Mouse (Mus musculus) embryonic facial prominence, embryonic 12.5 days (tissue): Measurements from ENCODE around the gene Morf4l2. TPM values are rescaled to one million over a fixed set of nuclear protein-coding genes. Genes with fewer than 3 reads are reported as not detected.
"Not testable (repeated sequence)": the region's sequence is repeated elsewhere in the genome, so short reads cannot be mapped to it uniquely, and the experiment has no call there.

Experiments used
- ATAC-seq: fragments of 200-750 bp; cut with Nextera tagmentation; 2 replicates; pipeline ENCODE4 v1.8.0; 2017; ENCODE audit not compliant: insufficient number of reproducible peaks, insufficient read depth, low FRiP score, low TSS enrichment
- H3K27ac ChIP-seq: fragments of 300-500 bp; sonication (generic); 2 replicates; pipeline ENCODE4 v1.5.1; 2016; ENCODE audit warnings: mild to moderate bottlenecking
- H3K27me3 ChIP-seq: fragments of 300-500 bp; sonication (generic); 2 replicates; pipeline ENCODE4 v1.6.1; 2016; ENCODE audit warnings: mild to moderate bottlenecking, moderate library complexity
- H3K36me3 ChIP-seq: fragments of 300-500 bp; sonication (generic); 2 replicates; pipeline ENCODE4 v1.6.1; 2016; ENCODE audit warnings: mild to moderate bottlenecking
- H3K4me1 ChIP-seq: fragments of 300-500 bp; sonication (generic); 2 replicates; pipeline ENCODE4 v1.6.1; 2016
- H3K4me2 ChIP-seq: fragments of 300-500 bp; sonication (generic); replicated peaks from 2 replicates; pipeline ENCODE4 v1.6.1; 2016; ENCODE audit warnings: mild to moderate bottlenecking, moderate library complexity
- H3K4me3 ChIP-seq: fragments of 300-500 bp; sonication (generic); 2 replicates; pipeline ENCODE4 v1.5.1; 2016; ENCODE audit warnings: mild to moderate bottlenecking
- H3K9ac ChIP-seq: fragments of 300-500 bp; sonication (generic); 2 replicates; pipeline ENCODE4 v1.6.1; 2016; ENCODE audit warnings: mild to moderate bottlenecking, moderate library complexity
- H3K9me3 ChIP-seq: fragments of 300-500 bp; sonication (generic); 2 replicates; pipeline ENCODE4 v1.6.1; 2016; ENCODE audit warnings: mild to moderate bottlenecking, moderate library complexity
- WGBS: fragments of 180-500 bp; shearing (Covaris S2); methylation state at CpG from one replicate; pipeline ENCODE4 v1.1.7; 2016; 5-methylcytosine and 5-hydroxymethylcytosine counted together
- polyA plus RNA-seq: library from polyadenylated mRNA; unstranded; fragments of >200 nt; fragmentation: Nextera tagmentation; extraction: Ambion mirVana; gene quantifications from 2 replicates; pipeline ENCODE4 v1.2.1, GENCODE M21; 2016

Gene Morf4l2
- polyA plus RNA-seq, 1 experiment from 2014 or later = 635 TPM

DNA sequence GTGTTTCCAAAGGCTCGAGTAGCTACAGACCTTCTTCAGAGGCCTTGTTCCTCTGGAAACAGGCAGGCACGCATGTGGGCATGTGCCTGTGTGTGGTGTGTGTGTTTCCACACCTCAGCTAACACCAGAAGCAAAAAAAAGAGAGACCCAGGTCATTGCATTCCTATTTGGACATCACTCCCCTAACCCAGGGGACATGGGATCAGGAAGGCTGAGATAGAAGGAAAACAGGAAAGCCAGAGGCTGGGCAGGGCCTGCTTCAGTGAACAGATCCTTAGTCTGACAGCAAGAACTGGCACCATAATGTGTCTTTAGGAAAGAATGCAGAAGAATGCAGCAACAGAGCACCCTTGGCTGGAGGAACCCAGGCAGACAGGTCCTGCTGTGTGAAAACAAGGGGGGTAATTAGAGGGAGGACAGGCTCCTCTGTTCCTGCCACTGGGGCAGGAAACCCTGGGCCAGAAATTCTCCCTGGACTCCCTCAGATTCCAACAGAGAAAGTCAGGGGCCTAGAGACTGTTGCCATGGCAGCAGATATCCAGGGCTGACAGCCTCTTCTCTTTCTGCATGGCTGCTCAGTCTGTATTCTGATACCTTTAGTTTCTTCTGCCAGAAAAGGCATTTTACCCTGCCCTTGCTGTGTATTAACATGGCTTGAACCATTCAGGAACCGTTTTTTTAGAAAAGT is 51.7 kb downstream of the Morf4l2 start:
- not testable (repeated sequence) for H3K4me1 ChIP-seq, H3K9ac ChIP-seq, H3K27ac ChIP-seq, H3K36me3 ChIP-seq, H3K4me3 ChIP-seq, H3K4me2 ChIP-seq, H3K9me3 ChIP-seq, H3K27me3 ChIP-seq
- 39% methylated on average over 3 of the region's 3 CpGs for WGBS
- peak; percentile 64; the same call in 1 of the 2 replicates for ATAC-seq

Other genes starting within 250 kb of the Morf4l2 start
- gene Kir3dl1, start 225.7 kb downstream of the Morf4l2 start, polyA plus RNA-seq = not detected in 2 replicates
- not detected in 2 replicates for gene Kir3dl2, start 199.6 kb downstream of the Morf4l2 start, polyA plus RNA-seq
- gene Tceal3, start 152.8 kb downstream of the Morf4l2 start, polyA plus RNA-seq = 20.4 and 22.7 TPM in 2 replicates
- 11.0 and 11.6 TPM in 2 replicates for gene Tceal1, start 35.7 kb downstream of the Morf4l2 start, polyA plus RNA-seq
- 0.11 TPM in 1 of 2 replicates, not detected in the other for gene Glra4, start 36.5 kb upstream of the Morf4l2 start, polyA plus RNA-seq
- 15.0 and 16.3 TPM in 2 replicates for gene Plp1, start 79.0 kb upstream of the Morf4l2 start, polyA plus RNA-seq
- gene Rab9b, start 125.1 kb upstream of the Morf4l2 start, polyA plus RNA-seq = 0.83 and 1.1 TPM in 2 replicates
- not detected in 2 replicates for gene H2bfm, start 183.6 kb upstream of the Morf4l2 start, polyA plus RNA-seq
- gene Tmsb15b2, start 231.8 kb upstream of the Morf4l2 start, polyA plus RNA-seq = 105 and 108 TPM in 2 replicates
- gene Tmsb15l, start 233.2 kb upstream of the Morf4l2 start, polyA plus RNA-seq = 7.0 and 11.5 TPM in 2 replicates
- gene Tmsb15b1, start 233.2 kb upstream of the Morf4l2 start, polyA plus RNA-seq = 35.6 and 45.5 TPM in 2 replicates
- 51.7 and 55.0 TPM in 2 replicates for gene Zcchc18, start 249.5 kb upstream of the Morf4l2 start, polyA plus RNA-seq